Mouse (Mus musculus) left cerebral cortex, adult 8-10 months (tissue): ENCODE results near the gene Nr2f6. TPM values are rescaled to one million over a fixed set of nuclear protein-coding genes. Genes with fewer than 3 reads are reported as not detected.

Experiments
- DNase-seq, 2 experiments: peaks; one replicate each; pipeline ENCODE4 v3.0.0; 2022; ENCODE audit warnings: low spot score in 2 of 2
- total RNA-seq, 4 experiments: library from RNA; stranded (reverse); gene quantifications; 2 replicates each; pipeline ENCODE4 v1.2.4; 2022

The Nr2f6 gene
- total RNA-seq = 10 to 100 TPM; 32.5 to 39.6 (median 36.7) TPM

DNA sequence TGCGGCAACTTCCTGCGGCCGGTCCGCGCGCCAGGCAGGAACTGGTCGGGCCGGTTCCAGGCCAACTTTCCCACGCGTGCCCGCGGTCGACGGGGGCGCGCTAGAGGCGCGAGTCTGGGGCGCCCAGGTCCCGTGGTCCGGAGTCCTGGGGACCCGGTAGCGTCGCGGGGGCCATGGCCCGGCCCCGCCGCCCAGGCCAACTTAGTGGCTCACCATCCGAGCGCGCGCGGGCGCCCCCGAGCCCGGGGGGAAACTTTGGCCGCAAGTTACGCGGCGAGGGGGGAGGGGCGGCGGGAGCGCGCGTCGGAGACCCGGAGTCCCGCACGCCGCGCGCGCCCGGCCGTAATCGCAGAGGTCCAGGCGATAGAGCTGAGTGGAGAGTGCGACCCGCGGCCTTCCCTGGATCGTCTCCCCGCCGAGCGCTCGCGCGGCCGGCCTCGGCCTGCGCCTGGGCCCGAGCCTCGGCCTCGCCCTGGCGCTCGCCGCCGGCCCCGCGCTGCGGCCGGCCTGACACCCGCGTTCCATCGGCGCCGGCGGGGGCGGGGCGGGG is at the start of gene Nr2f6:
Gene Nr2f6 (minus strand): TSS at position 540 of the 550 bp plus-strand sequence.
- DNase-seq = no peak

DNA sequence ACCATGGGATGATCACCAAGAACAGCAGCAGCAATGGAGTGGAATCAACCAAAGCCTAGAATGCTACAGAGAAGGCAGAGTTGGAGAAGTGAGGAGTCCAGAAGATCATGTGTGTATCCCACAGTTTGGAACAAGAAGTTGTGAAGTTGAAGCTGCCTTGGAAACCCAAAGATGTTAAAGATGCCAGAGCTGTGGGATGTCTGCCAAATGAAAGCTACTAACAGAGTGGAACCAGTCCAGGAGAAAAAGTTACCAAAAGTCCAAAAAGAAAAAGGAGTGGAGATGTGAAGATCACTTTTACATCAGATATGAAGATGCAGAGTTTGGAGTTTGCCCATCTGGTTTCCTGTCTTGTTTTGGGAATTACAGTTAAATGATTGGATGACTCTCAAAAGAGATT is 40.4 kb upstream of the Nr2f6 start:
- DNase-seq = no peak

DNA sequence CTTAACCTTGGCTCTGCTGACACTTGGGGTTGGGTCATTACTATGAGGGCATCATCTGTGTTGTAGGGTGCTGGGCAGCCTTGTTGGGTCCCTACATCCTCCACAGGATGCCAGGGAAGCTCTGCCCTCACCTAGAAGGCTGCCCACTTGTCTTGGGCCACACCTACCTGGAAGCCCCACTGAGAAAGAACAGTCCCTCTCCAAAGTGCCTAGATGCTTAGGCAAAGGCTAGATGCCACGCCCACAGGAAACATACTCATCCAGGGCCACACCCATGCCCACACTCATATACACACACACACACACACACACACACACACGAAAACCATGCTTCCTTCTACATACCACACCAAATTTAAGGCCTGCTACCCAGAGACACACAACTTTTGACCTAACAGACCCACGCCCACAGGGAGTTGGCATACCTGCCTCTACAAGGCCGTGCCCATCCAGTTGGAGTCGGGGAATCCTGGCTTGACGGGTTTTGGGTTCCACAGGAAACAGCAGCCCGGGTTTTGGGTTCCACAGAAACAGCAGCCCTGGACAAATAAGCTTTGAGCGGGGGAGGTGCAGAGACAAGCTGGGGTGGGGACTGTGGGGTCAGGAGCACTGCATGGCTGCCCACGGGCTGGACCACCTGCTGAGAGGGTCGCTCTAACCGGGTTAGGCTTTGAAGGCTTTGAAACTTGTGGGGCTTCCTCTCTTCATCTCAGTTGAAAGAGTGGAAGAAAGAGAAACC is 29.9 kb upstream of the Nr2f6 start:
- no peak for DNase-seq

DNA sequence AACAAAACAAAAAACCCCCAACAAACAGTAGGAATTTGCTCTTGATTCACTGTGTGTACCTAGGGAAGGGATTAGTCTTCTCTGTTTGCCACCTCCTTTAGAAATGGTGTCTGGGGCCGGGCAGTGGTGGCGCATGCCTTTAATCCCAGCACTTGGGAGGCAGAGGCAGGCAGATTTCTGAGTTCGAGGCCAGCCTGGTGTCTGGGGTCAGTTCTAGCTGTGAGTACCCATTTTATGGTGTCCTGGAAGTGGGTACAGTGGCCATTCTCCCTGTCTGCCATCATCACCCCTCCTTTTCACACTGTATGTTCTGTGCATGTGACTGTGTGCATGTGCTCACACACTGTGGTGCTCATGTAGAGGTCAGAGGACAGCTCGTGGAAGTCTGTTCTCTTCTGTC is 26.5 kb upstream of the Nr2f6 start:
- DNase-seq = no peak

DNA sequence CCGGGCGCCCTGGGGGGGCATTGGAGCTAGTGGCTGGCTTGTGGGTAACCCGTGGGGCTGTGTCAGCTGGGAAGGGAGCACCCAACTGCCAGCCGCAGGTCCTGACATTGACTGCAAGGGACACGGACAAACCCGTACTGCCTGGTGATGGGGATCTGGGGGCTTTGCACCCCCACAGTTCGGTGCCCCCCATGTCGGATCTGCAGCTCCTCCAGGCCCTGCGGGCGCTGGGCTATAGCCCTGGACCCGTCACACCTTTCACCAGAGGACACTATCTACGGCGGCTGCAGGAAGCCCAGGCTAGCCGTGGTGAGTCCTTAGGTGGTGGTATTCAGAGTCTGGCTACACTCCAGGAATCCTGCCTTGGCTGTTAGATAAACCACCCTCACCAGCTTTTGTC is 25.7 kb upstream of the Nr2f6 start:
- DNase-seq = peak in 1 of 2 experiments; percentile 7

DNA sequence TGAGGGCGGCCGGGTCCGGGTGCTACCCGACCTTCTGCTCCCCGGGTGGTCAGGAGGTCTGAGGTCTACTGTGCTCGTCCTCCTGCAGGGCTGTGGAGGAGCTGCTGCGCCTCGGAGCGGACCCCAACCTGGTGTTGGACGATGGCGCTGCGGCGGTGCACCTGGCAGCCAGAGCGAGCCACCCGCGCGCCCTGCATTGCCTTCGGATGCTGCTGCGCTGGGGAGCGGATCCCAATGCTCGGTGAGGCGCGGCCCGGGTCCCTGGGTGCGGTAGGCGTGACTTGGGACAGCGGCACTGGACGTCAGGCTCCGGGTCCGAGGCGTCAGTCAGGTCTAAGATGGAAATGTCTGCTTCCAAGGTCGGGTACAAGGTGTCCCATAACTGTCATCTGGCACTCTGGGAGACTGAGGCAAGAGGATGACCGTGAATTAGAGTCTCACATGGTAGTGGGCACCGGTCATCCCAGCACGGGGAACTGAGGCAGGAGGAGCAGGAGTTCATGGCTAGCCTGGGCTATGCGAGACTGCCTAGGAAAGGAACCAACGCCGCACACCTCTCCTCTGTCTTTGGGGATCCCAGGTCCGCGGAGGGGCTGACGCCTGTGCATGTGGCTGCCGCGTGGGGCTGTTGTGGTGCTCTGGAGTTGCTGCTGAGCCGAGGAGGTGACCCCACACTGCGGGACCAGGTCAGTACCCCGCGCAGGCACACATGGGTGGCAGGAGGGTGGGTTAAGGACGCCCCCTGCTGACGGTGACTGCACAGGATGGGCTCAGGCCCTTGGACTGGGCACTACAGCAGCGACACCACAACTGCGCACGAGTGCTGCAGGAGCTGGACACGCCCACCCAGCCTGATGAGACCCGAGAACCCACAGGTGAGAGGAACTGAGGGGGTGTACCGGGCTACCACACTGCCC is 24.6 kb upstream of the Nr2f6 start:
- peak in 1 of 2 experiments; percentile 23 for DNase-seq

DNA sequence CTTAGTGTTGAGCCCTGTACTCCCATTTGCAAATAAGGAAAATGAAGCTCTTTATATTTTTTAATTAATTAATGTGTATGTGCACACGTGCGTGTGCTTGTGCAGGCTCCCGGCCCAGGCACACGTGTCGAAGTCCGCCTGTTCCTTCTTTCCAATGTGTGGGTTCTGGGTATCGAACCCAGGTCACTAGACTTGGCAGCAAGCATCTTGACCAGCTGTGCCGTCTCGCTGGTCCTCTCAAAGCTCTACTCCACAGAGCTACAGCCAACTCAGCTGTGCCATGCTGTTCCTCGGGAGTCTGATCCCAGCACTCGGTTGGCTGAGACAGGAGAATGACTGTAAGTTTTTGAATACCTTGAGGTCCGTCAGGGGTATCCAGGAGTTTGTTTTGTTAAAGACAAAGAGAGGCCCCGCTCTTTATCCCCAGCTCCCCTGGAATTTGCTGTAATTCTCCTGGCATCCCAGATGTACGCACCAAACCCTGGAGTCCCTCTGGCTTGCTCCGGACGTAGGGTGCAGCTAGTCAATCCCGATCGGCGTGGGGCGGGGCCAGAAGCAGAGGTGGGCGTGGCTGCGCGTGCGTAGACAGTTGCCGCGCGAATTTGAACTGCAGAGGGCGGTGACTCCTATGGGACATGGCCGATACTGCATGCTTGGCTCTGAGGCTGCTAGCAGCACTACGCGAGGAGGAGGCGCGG is 23.8 kb upstream of the Nr2f6 start, which contains the start of gene Ankle1:
Gene Ankle1 (plus strand): TSS at position 610 of the 698 bp plus-strand sequence.
- DNase-seq = peak; percentile 84 to 95

DNA sequence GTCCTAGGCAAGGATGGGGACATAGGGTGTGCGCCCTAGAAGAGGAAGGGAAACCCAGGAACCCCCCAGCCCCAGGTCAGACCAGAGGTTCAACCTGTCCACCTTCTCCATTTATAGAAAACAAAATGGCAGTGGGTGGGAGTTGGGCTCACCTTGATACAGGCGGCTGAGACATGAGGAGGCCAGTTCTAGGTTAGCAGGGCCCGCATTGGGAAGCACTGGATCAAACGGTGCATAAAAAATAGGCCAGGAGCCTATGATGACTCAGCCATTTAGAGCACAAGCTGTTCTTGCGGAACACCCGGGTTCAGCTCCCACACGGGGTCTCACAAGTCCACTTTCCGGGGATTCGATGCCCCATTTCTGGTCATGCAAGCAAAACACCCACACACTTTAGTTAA is 23.2 kb upstream of the Nr2f6 start:
- peak in 1 of 2 experiments; percentile 33 for DNase-seq

DNA sequence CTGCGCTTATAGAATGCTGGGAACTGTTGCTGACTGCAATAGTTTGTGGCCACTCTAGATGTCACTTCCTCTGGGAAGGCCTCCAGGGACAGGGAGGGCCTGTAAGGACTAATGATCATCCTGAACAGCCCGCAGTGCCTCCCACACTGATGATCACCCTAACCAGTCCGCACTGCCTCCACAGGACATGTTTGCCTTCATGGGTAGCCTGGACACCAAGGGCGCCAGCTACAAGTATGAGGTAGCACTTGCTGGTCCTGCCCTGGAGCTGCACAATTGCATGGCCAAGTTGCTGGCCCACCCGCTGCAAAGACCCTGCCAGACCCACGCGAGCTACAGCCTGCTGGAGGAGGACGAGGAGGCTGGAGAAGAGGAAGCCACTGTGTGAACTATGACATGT is 22.3 kb upstream of the Nr2f6 start:
- peak in 1 of 2 experiments; percentile 6 for DNase-seq

DNA sequence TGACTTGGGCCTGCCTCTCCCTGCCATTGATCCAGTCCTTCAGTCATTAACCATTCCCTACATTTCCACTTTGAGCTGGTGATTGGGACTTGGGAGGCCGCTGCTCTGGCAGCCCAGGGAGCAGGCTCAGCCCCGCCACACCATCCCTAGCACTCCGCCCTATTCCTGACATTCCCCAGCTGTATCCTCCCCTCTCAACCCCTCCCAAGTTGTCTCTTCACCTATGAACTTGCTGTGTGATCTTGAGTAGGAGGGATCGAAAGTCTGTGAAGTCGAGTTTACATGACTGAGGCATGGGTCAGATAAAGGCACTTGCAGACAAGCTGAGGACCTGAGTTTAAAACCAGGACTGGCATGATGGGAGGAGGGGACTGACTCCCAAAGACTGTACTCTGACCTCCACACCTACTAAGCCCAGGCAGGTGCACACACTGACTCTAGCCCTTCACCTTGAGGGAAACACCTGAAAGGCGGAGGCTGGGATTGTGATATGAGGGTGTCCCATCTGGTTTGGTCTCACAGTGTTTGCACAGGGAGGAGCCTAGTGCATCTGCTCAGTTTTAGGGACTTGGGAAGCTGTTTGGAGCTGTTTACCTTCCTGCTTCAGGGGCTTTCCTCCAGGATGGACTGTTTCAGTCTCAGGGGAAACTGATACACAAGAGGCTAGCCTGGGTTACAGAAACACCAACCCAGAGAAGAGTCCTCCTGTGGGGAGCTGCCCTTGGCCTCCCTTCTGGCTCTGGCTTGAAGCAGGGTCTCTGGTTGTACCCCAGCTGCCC is 21.5 kb upstream of the Nr2f6 start:
- DNase-seq = no peak

DNA sequence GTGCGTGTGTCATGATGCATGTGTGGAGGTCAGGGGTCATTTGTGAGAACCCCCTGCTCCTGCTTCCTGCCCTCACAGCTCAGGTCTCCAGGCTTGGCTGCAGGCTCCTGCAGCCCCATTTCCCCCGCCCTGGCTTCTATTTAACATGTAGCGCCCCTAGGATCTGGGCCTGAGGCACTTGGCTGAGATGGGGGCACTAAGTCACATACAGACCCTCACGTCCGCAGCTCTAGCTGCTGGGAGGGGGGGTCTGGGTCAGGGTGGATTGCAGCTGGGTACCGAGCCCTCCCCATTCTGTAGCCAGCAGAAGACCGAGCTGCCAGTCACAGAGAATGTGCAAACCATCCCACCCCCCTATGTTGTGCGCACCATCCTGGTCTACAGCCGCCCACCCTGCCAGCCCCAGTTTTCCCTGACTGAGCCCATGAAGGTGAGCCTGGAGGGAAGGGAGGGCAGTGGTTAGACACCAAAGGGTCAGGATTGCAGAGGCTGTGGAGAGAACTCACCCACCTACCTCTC is 20.7 kb upstream of the Nr2f6 start:
- peak in 1 of 2 experiments; percentile 8 for DNase-seq

DNA sequence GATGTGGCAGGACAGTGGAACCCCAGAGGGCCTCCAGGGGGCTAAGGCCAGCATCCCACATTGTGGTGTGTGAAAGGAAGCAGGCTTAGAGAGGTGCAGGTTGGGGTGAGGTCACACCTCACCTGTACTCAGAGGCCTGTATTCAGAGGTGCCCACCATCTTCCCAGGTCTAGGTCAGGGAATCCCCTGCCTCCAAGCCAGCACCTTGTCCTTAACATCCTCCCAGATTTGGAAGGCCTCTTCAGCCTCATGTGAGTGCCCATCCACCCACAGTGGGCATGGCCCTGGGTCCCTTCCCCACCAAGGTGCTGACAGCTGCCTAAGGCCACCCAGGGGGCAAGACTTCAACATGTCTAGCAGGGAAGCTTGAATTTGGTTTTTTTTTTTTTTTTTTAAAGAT is 19.7 kb upstream of the Nr2f6 start:
- peak in 1 of 2 experiments; percentile 7 for DNase-seq

DNA sequence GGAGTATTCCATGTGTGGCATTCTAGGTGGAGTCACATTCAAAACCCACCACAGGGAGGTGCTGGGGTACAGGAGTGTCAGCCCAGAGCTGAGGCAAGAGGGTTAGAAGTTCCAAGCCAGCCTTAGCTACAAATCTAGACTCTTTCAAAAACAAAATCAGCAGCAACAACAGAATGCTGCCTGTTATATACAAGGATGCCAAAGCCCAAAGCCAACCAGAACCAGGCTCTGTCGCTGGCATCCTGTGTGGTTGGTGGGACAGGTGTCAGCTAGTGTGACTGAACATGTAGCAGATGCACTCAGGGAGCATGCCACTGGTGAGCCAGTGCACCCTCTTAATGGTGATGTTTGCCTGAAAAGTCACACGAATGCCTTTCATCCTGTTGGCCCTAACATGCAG is 19.1 kb upstream of the Nr2f6 start:
- no peak for DNase-seq

DNA sequence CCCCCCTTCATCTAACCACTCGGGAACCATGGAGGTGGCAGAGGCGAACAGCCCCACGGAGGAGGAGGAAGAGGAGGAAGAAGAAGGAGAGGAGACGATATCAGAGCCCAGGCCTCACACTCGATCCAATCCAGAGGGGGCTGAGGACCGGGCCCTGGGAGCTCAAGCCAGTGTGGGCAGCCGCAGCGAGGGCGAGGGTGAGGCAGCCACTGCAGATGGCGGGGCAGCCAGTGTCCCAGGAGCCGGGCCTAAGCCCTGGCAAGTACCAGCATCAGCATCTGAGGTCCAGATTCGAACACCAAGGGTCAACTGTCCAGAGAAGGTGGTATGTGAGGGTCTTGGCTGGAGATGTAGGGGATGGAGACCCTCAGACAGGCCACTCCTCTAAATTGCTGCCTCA is 15.9 kb upstream of the Nr2f6 start:
- DNase-seq = peak in 1 of 2 experiments; percentile 22

DNA sequence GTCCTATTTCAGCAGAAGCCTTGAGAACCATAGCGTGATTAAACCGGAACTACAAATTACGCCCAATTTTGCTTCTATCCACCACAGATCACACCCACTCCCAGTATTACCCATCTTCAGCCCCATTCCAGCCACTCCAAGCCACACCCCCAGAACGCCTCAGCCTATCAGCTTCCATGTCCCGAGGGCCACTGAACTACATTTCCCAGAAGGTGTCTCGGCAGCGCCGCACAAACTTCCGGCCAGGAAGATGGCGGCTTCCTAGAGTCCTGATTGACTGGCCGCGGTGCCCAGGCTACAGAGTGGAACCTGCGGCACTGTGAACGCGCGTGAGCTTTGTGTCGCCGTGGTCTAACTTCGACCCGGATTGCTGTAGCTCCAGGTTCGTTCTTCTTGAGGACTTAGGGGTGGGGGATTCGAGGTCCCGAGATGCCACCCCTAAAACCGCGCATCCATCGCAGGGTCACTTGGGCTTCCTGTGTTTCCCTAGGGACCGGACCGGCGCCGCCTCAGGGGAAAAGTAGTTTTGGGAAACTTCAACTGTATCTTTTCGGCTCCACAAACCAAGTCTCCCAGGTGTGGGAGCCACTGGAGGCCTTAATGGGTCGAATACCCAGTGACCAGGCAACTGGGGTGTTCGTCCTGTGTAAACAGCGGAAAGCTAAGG is 15.0 kb upstream of the Nr2f6 start, which contains the start of gene Babam1:
Gene Babam1 (plus strand): TSS at position 223 of the 667 bp plus-strand sequence.
- peak; percentile 75 to 96 for DNase-seq

DNA sequence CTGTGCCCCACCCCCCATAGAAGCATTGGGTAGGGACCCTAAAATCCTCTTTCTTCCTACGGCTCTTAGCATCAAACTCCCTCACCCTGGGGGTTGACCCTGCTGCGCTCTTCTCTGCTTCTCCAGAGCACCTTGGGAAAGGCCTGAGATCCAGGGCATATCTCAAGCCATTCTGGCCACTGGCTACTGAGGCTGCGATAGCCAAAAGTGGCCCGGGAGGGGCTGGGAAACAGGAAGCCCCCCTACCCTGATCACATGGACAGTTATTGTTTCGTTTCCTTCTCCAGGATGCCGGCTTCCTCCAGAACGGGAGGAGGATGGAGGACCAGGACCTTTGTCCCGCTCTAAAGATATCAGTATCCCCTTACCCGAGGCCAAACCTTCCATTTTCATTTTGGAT is 13.9 kb upstream of the Nr2f6 start, which contains the start of gene Ushbp1:
Gene Ushbp1 (minus strand): TSS at position 174 of the 400 bp plus-strand sequence.
- DNase-seq = peak in 1 of 2 experiments; percentile 7

DNA sequence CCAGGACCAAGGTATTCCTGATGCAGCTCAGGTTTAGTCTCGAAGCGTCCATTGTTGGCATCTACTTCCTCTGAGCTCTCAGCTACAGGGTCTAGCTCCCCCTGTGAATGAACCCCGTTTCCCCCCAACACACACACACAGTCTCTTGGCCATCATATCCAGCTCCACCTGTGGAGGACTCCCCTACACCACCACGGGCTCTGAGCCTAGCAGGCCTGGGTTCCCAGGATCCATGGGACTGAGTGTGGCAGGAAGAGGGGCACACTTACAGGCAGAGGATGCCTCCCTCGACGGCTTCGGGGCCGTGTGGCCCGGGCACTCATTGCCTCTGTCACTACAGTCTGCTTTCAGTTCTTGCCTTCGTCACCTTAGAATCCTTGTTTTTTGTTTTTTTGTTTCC is 13.3 kb upstream of the Nr2f6 start:
- DNase-seq = peak in 1 of 2 experiments; percentile 11

DNA sequence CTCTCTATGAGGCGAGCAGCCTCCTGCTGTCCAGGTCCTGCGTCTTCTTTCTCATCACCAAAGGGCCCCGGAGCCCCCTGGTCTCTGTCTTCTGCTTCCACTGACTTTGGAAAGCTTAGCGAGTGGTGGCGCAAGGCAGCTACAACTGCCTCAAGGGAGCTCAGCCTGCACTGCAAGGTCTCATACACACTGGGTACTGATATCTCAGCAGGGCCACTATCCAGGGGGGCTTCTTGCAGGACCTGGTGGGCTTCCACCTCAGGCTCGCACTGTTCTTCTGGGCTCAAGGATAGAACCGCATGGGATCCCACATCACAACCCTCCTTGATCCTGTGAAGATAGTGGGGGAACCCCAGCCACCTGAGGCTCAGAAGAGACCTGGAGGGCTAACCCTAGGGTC is 12.7 kb upstream of the Nr2f6 start:
- peak in 1 of 2 experiments; percentile 6 for DNase-seq

DNA sequence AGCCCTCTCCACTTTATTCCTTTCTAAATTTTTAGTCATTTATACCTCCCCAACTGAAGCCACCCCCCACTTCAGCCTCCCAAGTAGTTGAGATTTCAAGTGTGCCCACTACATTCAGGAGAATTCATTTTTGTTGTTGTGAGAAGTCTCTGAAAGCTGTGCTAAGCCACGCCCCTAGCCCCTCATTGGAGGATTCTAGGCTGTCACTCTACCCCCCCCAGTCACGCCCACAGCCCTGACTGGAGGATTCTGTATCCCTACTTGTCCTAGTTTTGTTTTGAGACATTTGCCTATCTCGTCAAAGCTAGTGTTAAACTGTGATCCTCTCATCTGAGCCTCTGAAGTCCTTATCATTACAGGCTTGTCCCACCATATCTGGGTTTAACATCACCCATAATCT is 11.1 kb upstream of the Nr2f6 start:
- peak in 1 of 2 experiments; percentile 7 for DNase-seq
